23 mouse cellular contexts compared by ENCODE assay signal in genomic region chr13:112945900-112946299, GRCm38 (mm10). TPM values are rescaled to one million over a fixed set of nuclear protein-coding genes. Genes with fewer than 3 reads are reported as not detected.
A peak's percentile ranks its signal among the peaks of the same experiment; 100 is the strongest.
DNase-seq lines count a peak whose midpoint lies in the region; ATAC-seq lines count a peak whose summit lies in the region.
"Had no signal": no experiment of that assay in that cellular context is flagged by ENCODE, and none has a peak within 500 bp of the region (broad histone marks: within the 10 kb centered on the region; RNA-seq: fewer than 3 reads in every experiment).

No protein-coding gene starts in this region.

- DNase-seq in lung, adult 18-20 months, result peak; percentile 22
- DNase-seq in lung, postnatal 10 days, result no peak
- DNase-seq in 416B (ENCODE audit: low read depth), result peak; percentile 35
- peak; percentile 52 for DNase-seq in R1 (ENCODE audit: low read depth, low spot score)
- DNase-seq in spleen, postnatal 36 days (ENCODE audit: low spot score in 2 of 2), result no peak
- no peak for DNase-seq in right cerebral cortex, postnatal 14 days
- DNase-seq: adrenal gland, postnatal 10 days; cerebellum, postnatal 14 days; gastrocnemius, postnatal 25 days; heart, adult 2 months; kidney, adult 8-10 months; kidney, postnatal 4 days; liver; lung, postnatal 14 days; midbrain, embryonic 14.5 days; retina, postnatal 1 day; thymus, adult 2 months; thymus, postnatal 4 days had no signal

- ATAC-seq in granulocyte monocyte progenitor cell, adult 5-6 weeks (replicated peaks; ENCODE audit: poor library complexity, severe bottlenecking), result peak; percentile 98
- ATAC-seq: intestine, embryonic 16.5 days had no signal

RNA-seq across cellular contexts. Expression of gene Dhx29, which starts 18.6 kb away (rescaled TPM):
- 14.8 and 16.9 TPM in 2 replicates for total RNA-seq in granulocyte monocyte progenitor cell, adult 5-6 weeks (2014; fragmentation: Nextera tagmentation)
- 25.6 and 29.3 TPM in 2 replicates for total RNA-seq in granulocyte monocyte progenitor cell, adult 5-6 weeks (2017)

RNA-seq across cellular contexts. Expression of gene Mtrex, which starts 18.7 kb away (rescaled TPM):
- total RNA-seq in granulocyte monocyte progenitor cell, adult 5-6 weeks (2014; fragmentation: Nextera tagmentation), result 37.9 and 50.1 TPM in 2 replicates
- total RNA-seq in granulocyte monocyte progenitor cell, adult 5-6 weeks (2017), result 72.6 and 84.6 TPM in 2 replicates

RNA-seq across cellular contexts. Expression of gene Ccno, which starts 41.7 kb away (rescaled TPM):
- 1.7 TPM in 1 of 2 replicates, not detected in the other for total RNA-seq in granulocyte monocyte progenitor cell, adult 5-6 weeks (2014; fragmentation: Nextera tagmentation)
- total RNA-seq in granulocyte monocyte progenitor cell, adult 5-6 weeks (2017), result 1.3 and 6.3 TPM in 2 replicates
- total RNA-seq: gastrocnemius, postnatal 25 days had no signal

RNA-seq across cellular contexts. Expression of gene Mcidas, which starts 47.7 kb away (rescaled TPM):
- total RNA-seq in granulocyte monocyte progenitor cell, adult 5-6 weeks (2014; fragmentation: Nextera tagmentation), result not detected in 2 replicates
- not detected in 2 replicates for total RNA-seq in granulocyte monocyte progenitor cell, adult 5-6 weeks (2017)
- total RNA-seq: adrenal gland, postnatal 10 days; CH12.LX; ES-E14; gastrocnemius, postnatal 25 days; heart, adult 2 months; megakaryocyte-erythroid progenitor cell, adult 5-6 weeks had no signal

Comparison
In these comparisons a context has a peak if more than half of its experiments do, and no peak if none do; other contexts are left out.
1. DNase-seq: peak in lung, adult 18-20 months (2 of 2), 416B (single experiment) and R1 (single experiment); none in lung, postnatal 10 days (single experiment), spleen, postnatal 36 days (0 of 2) and right cerebral cortex, postnatal 14 days (single experiment).